Comparison of ENCODE assay signal across 8 mouse cellular contexts in genomic region chr8:84011705-84012498, GRCm38 (mm10). TPM values are rescaled to one million over a fixed set of nuclear protein-coding genes. Genes with fewer than 3 reads are reported as not detected.
DNase-seq lines count a peak whose midpoint lies in the region; ATAC-seq and TF ChIP-seq lines count a peak whose summit lies in the region.

Gene 2210011C24Rik, minus strand, starts transcription at chr8:84012171.

- no peak for TF ChIP-seq CTCF in thymus, adult 2 months (IDR thresholded peaks at IDR 0.05; ENCODE audit: borderline replicate concordance, control insufficient read depth, extremely low read depth, insufficient read depth, low read length, poor library complexity)
- no peak for TF ChIP-seq CTCF in forebrain, postnatal 0 days (IDR thresholded peaks at IDR 0.05; ENCODE audit: low read depth)

- peak within 1 kb of the TSS; percentile 47 for H3K9ac ChIP-seq in forebrain, postnatal 0 days
- peak within 1 kb of the TSS; percentile 59 for H3K9ac ChIP-seq in kidney, embryonic 16.5 days (replicated peaks; ENCODE audit: low read length)
- peak within 1 kb of the TSS; percentile 7 for H3K9ac ChIP-seq in stomach, embryonic 15.5 days

- TF ChIP-seq POLR2A in thymus, adult 2 months (IDR thresholded peaks at IDR 0.05; ENCODE audit: control insufficient read depth, extremely low read depth, insufficient read depth, low read length, poor library complexity): no peak

- peaks cover 21% of the 10 kb centered on the region for H3K4me1 ChIP-seq in thymus, adult 2 months (replicated peaks; ENCODE audit: control insufficient read depth, insufficient read depth, low read length)
- H3K4me1 ChIP-seq in forebrain, postnatal 0 days (ENCODE audit: insufficient read depth): peaks cover 12% of the 10 kb centered on the region; the same call in 1 of the 2 replicates
- peaks cover 25% of the 10 kb centered on the region for H3K4me1 ChIP-seq in kidney, embryonic 16.5 days (ENCODE audit: insufficient read depth, low read length)
- peaks cover 27% of the 10 kb centered on the region for H3K4me1 ChIP-seq in stomach, embryonic 15.5 days

- H3K4me2 ChIP-seq in forebrain, postnatal 0 days (ENCODE audit: low read depth): peak within 1 kb of the TSS; percentile 97
- H3K4me2 ChIP-seq in kidney, embryonic 16.5 days (replicated peaks; ENCODE audit: low read depth, low read length): peak within 1 kb of the TSS; percentile 82
- H3K4me2 ChIP-seq in stomach, embryonic 15.5 days: peak within 1 kb of the TSS; percentile 100

- peak; percentile 26; the same call in 1 of the 2 replicates for ATAC-seq in forebrain, postnatal 0 days
- ATAC-seq in kidney, embryonic 16.5 days (ENCODE audit: low FRiP score, low TSS enrichment): peak; percentile 66
- ATAC-seq in stomach, embryonic 15.5 days (ENCODE audit: insufficient read depth, low FRiP score, low read depth): no peak

- peaks cover 16% of the 10 kb centered on the region; the same call in 1 of the 2 replicates for H3K27me3 ChIP-seq in thymus, adult 2 months (ENCODE audit: control insufficient read depth, insufficient read depth, low read length)
- H3K27me3 ChIP-seq in forebrain, postnatal 0 days (ENCODE audit: insufficient read depth, low read length): peaks cover 15% of the 10 kb centered on the region
- peaks cover 36% of the 10 kb centered on the region for H3K27me3 ChIP-seq in kidney, embryonic 16.5 days (ENCODE audit: insufficient read depth, low read length)
- H3K27me3 ChIP-seq in stomach, embryonic 15.5 days (replicated peaks): peaks cover 35% of the 10 kb centered on the region

- WGBS in thymus, adult 2 months: 2% methylated on average over 45 of the region's 45 CpGs
- 1% methylated on average over 45 of the region's 45 CpGs for WGBS in forebrain, postnatal 0 days
- WGBS in kidney, embryonic 16.5 days: under 1% methylated on average over 45 of the region's 45 CpGs
- WGBS in stomach, embryonic 15.5 days: 1% methylated on average over 45 of the region's 45 CpGs

- H3K4me3 ChIP-seq in thymus, adult 2 months (ENCODE audit: control insufficient read depth, insufficient read depth, low read length): peak within 1 kb of the TSS; percentile 45
- peak within 1 kb of the TSS; percentile 57 for H3K4me3 ChIP-seq in forebrain, postnatal 0 days (ENCODE audit: low read depth, low read length)
- peak within 1 kb of the TSS; percentile 59 for H3K4me3 ChIP-seq in kidney, embryonic 16.5 days (ENCODE audit: low read length)
- H3K4me3 ChIP-seq in stomach, embryonic 15.5 days (replicated peaks): peak within 1 kb of the TSS; percentile 51

- H3K9me3 ChIP-seq in forebrain, postnatal 0 days (ENCODE audit: low read length): no peaks in the 10 kb centered on the region
- no peaks in the 10 kb centered on the region for H3K9me3 ChIP-seq in kidney, embryonic 16.5 days (ENCODE audit: low read length)
- H3K9me3 ChIP-seq in stomach, embryonic 15.5 days: no peaks in the 10 kb centered on the region

- no peaks in the 10 kb centered on the region for H3K36me3 ChIP-seq in thymus, adult 2 months (ENCODE audit: control insufficient read depth, insufficient read depth, low read length)
- H3K36me3 ChIP-seq in forebrain, postnatal 0 days (ENCODE audit: insufficient read depth): no peaks in the 10 kb centered on the region
- H3K36me3 ChIP-seq in kidney, embryonic 16.5 days (ENCODE audit: insufficient read depth, low read length): no peaks in the 10 kb centered on the region
- H3K36me3 ChIP-seq in stomach, embryonic 15.5 days: no peaks in the 10 kb centered on the region

- no peak within 1 kb of the TSS for H3K27ac ChIP-seq in thymus, adult 2 months (ENCODE audit: control insufficient read depth, insufficient read depth, low read length)
- H3K27ac ChIP-seq in forebrain, postnatal 0 days (ENCODE audit: low read depth, low read length): no peak within 1 kb of the TSS
- H3K27ac ChIP-seq in kidney, embryonic 16.5 days (ENCODE audit: low read length): peak within 1 kb of the TSS; percentile 27; the same call in 1 of the 2 replicates
- H3K27ac ChIP-seq in stomach, embryonic 15.5 days: no peak within 1 kb of the TSS

- DNase-seq in thymus, adult 2 months: peak; percentile 18
- no peak for DNase-seq in thymus, postnatal 0 days (ENCODE audit: low spot score)
- no peak for DNase-seq in forebrain, postnatal 0 days
- DNase-seq in lung, postnatal 25 days (ENCODE audit: low spot score): peak; percentile 79
- DNase-seq in urinary bladder, adult 2 months (ENCODE audit: low spot score): no peak
- DNase-seq in frontal cortex, postnatal 36 days (ENCODE audit: low spot score in 2 of 2): no peak

RNA-seq across cellular contexts. Expression of gene 2210011C24Rik, which starts in this region (rescaled TPM):
- 0.32 and 0.43 TPM in 2 replicates for polyA plus RNA-seq in thymus, adult 2 months (2012; rRNA removed)
- 0.23 and 0.60 TPM in 2 replicates for polyA plus RNA-seq in thymus, postnatal 0 days (2015; fragmentation: Nextera tagmentation; extraction: Ambion mirVana)
- total RNA-seq in forebrain, postnatal 0 days (2014; rRNA removed): not detected in 2 replicates
- 0.38 and 1.2 TPM in 2 replicates for polyA plus RNA-seq in forebrain, postnatal 0 days (2015; fragmentation: Nextera tagmentation; extraction: Ambion mirVana)
- 7.5 and 9.0 TPM in 2 replicates for polyA plus RNA-seq in kidney, embryonic 16.5 days (2015; fragmentation: Nextera tagmentation; extraction: Ambion mirVana)
- 0.67 and 1.0 TPM in 2 replicates for polyA plus RNA-seq in stomach, embryonic 15.5 days (2015; fragmentation: Nextera tagmentation; extraction: Ambion mirVana)
- polyA plus RNA-seq in urinary bladder, adult 2 months (2012; rRNA removed): 0.14 and 0.15 TPM in 2 replicates

Comparison
In these comparisons a context has a peak if more than half of its experiments do, and no peak if none do; other contexts are left out.
1. Peak in DNase-seq and H3K4me3 ChIP-seq in thymus, adult 2 months; RNA of the gene not detected or under 1 TPM.
2. H3K9ac ChIP-seq: peak in every context shown above with its lines; median percentile 59 in kidney, embryonic 16.5 days; 47 in forebrain, postnatal 0 days; 7 in stomach, embryonic 15.5 days.